Mouse (Mus musculus) heart, embryonic 13.5 days (tissue): ENCODE measurements at regions not wholly inside any gene's neighbourhood (a gene's known extent, or its start where the extent isn't known, plus 50 kb on each side); places are given as distances from the start of the nearest gene placed in this dataset.

ENCODE experiments used
- ATAC-seq: fragments of 200-750 bp; cut with Nextera tagmentation; 2 replicates; pipeline ENCODE4 v1.8.0; 2017; ENCODE audit warnings: moderate TSS enrichment; ENCODE audit not compliant: insufficient number of reproducible peaks, low FRiP score, low TSS enrichment; ENCODE audit errors: extremely low read depth
- H3K27ac ChIP-seq: fragments of 300-500 bp; sonication (generic); replicated peaks from 2 replicates; pipeline ENCODE4 v1.5.1; 2015; ENCODE audit warnings: moderate library complexity, mild to moderate bottlenecking, inconsistent platforms
- H3K27me3 ChIP-seq: fragments of 300-500 bp; sonication (generic); replicated peaks from 2 replicates; pipeline ENCODE4 v1.6.1; 2015; ENCODE audit warnings: mild to moderate bottlenecking, inconsistent platforms
- H3K36me3 ChIP-seq: fragments of 300-500 bp; sonication (generic); 2 replicates; pipeline ENCODE4 v1.6.1; 2015; ENCODE audit warnings: mild to moderate bottlenecking, inconsistent platforms
- H3K4me1 ChIP-seq: fragments of 300-500 bp; sonication (generic); 2 replicates; pipeline ENCODE4 v1.6.1; 2015; ENCODE audit warnings: inconsistent platforms
- H3K4me2 ChIP-seq: fragments of 300-500 bp; sonication (generic); 2 replicates; pipeline ENCODE4 v1.6.1; 2015; ENCODE audit warnings: inconsistent platforms, mild to moderate bottlenecking, moderate library complexity
- H3K4me3 ChIP-seq: fragments of 300-500 bp; sonication (generic); 2 replicates; pipeline ENCODE4 v1.5.1; 2015; ENCODE audit warnings: moderate library complexity, mild to moderate bottlenecking, inconsistent platforms
- H3K9ac ChIP-seq: fragments of 300-500 bp; sonication (generic); 2 replicates; pipeline ENCODE4 v1.6.1; 2015; ENCODE audit warnings: inconsistent platforms, mild to moderate bottlenecking, moderate library complexity
- H3K9me3 ChIP-seq: fragments of 300-500 bp; sonication (generic); 2 replicates; pipeline ENCODE4 v1.6.1; 2016; ENCODE audit warnings: inconsistent platforms
- WGBS: fragments of 180-500 bp; shearing (Covaris S2); methylation state at CpG from one replicate; pipeline ENCODE4 v1.1.7; 2015; ENCODE audit warnings: mixed read lengths; 5-methylcytosine and 5-hydroxymethylcytosine counted together

DNA sequence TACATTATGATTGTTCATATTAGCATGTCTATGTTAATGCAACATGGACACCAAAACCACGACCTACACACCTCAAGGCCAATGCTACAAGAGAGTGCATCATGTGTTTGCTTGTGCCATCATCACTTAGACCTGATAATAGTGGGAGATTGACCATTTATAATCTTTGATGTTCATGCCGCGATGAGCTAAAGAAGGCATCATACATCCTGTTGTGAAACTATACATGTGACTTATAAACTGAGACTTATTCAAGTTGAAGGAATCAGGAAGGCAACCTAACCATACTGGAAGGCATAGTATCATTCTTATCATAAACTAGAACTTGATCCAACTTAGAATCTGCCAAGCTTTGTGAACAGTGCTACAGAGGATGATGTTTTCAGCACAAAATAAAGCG is 159.0 kb upstream of the Tusc1 start:
- no peak for ATAC-seq
- Histone ChIP-seq H3K4me1 (no peaks in the 10 kb centered on the region), H3K27me3 (no peaks in the 10 kb centered on the region), H3K9me3 (no peaks in the 10 kb centered on the region), H3K4me2 (no peak overlapping the region), H3K36me3 (no peaks in the 10 kb centered on the region), H3K4me3 (no peak overlapping the region), H3K9ac (no peak overlapping the region), H3K27ac (no peak overlapping the region)
- WGBS: 83% methylated on average over 4 of the region's 4 CpGs

DNA sequence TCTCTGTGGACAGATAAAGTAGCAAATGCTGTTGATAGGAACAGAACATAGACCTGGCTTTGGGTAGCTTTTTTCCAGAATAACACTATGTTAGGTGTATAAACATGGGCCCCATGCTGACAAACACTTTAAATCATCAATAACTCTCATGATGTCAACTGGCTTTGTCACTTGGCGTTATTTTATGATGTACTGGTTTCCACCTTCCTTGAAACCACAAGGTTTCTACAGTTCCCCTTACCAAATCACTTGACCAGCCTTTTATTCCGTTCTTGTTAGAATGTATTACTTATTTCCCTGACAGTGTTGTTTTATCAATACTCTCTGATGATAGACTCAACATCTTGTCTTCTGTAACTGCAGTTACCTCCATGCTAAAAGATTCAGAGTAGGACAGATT is 158.6 kb upstream of the Tusc1 start:
- no peak overlapping the region for H3K27ac ChIP-seq
- H3K4me3 ChIP-seq: no peak overlapping the region
- no peaks in the 10 kb centered on the region for H3K36me3 ChIP-seq
- no peaks in the 10 kb centered on the region for H3K9me3 ChIP-seq
- no peaks in the 10 kb centered on the region for H3K4me1 ChIP-seq
- H3K27me3 ChIP-seq: no peaks in the 10 kb centered on the region
- ATAC-seq: no peak
- H3K4me2 ChIP-seq: no peak overlapping the region
- 57% methylated on average over 2 of the region's 2 CpGs for WGBS
- H3K9ac ChIP-seq: no peak overlapping the region

DNA sequence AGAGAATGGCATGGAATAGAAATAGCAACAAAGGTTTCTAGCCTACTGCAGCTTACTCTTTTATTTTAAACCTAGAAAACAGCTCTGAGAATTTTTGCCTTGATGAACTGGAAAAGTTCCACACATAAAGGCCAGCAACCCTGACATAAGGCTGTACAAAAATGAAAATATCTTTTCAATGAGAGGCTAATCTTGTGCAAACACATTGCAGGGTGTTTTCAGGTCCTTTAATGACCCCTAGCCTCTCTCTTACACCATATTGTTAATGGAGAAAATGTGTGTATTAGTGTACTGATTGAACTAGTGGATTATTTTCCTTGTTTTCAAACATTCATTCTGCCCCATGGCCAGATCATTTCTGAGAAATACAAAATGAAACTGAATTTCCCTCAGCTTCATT is 158.0 kb upstream of the Tusc1 start:
- ATAC-seq: no peak
- Histone ChIP-seq H3K9me3 (no peaks in the 10 kb centered on the region), H3K4me1 (no peaks in the 10 kb centered on the region), H3K4me2 (no peak overlapping the region), H3K27ac (no peak overlapping the region), H3K36me3 (no peaks in the 10 kb centered on the region), H3K9ac (no peak overlapping the region), H3K4me3 (no peak overlapping the region), H3K27me3 (no peaks in the 10 kb centered on the region)

GRCm38 (mm10) chr4:93488570-93488969 is 153.3 kb upstream of the Tusc1 start:
- H3K9ac ChIP-seq: no peak overlapping the region
- H3K4me3 ChIP-seq: no peak overlapping the region
- no peaks in the 10 kb centered on the region for H3K36me3 ChIP-seq
- H3K27ac ChIP-seq: no peak overlapping the region
- H3K4me2 ChIP-seq: no peak overlapping the region
- ATAC-seq: no peak
- no peaks in the 10 kb centered on the region for H3K4me1 ChIP-seq
- WGBS: 59% methylated on average over 1 of the region's 1 CpGs
- no peaks in the 10 kb centered on the region for H3K9me3 ChIP-seq
- no peaks in the 10 kb centered on the region for H3K27me3 ChIP-seq

- H3K4me3 ChIP-seq: no peak overlapping the region
- no peak for ATAC-seq
- H3K36me3 ChIP-seq: no peaks in the 10 kb centered on the region
- H3K4me2 ChIP-seq: no peak overlapping the region
- H3K27ac ChIP-seq: no peak overlapping the region
- no peaks in the 10 kb centered on the region for H3K9me3 ChIP-seq
- no peak overlapping the region for H3K9ac ChIP-seq
- no peaks in the 10 kb centered on the region for H3K4me1 ChIP-seq
- WGBS: 57% methylated on average over 1 of the region's 1 CpGs
- H3K27me3 ChIP-seq: no peaks in the 10 kb centered on the region
Measured at GRCm38 (mm10) chr4:93486455-93486854, 151.1 kb upstream of the Tusc1 start.

DNA sequence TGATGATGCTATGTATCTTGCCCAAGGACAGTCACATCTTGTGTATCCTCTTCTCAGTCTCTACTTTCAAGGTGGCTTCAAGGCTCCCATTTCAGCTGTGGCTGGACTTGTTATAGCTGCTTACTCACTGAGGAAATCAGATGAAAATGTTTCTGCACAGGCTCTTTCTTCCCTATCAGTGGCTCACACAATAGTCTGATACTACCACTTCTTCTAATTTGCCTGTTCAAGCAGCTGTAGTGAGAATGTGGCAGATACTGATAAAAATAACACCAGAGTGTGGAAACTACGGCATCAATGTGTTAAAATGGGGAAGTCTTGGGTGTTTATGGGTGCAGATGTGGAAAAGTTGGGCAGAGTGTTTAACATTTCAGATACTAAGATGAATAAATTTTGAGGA is 145.9 kb upstream of the Tusc1 start:
- no peak overlapping the region for H3K4me3 ChIP-seq
- H3K4me1 ChIP-seq: no peaks in the 10 kb centered on the region
- H3K9me3 ChIP-seq: no peaks in the 10 kb centered on the region
- 55% methylated on average over 1 of the region's 1 CpGs for WGBS
- no peaks in the 10 kb centered on the region for H3K27me3 ChIP-seq
- no peak for ATAC-seq
- no peak overlapping the region for H3K27ac ChIP-seq
- H3K9ac ChIP-seq: no peak overlapping the region
- no peaks in the 10 kb centered on the region for H3K36me3 ChIP-seq
- H3K4me2 ChIP-seq: no peak overlapping the region

DNA sequence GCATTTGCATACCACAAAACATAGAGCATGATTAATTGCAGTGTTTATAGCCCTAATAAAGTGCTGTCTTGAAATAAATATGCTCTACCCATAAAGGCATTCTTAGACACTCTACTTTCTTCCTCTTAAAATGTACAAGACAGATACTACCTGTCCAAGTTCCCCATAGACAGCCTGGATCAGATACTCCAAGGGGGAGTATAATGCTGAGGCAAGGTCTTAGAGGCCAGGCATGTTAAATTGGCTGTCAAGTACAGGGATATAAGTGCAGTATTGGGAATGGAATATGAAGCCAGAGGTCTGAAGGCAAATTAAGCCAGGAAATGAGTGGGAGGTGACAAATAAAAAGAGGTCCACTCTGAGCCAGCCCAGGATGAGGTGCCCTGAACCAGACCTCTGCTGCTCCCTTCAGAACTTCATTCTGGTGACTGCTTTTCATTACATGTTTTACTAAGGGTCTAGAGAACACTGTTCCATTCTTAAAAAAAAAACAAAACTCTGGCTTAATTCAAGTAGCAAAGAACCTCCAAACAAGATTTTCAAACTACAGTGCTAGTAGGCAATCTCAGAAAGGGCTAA is 142.0 kb upstream of the Tusc1 start:
- Histone ChIP-seq H3K4me1 (no peaks in the 10 kb centered on the region), H3K27me3 (no peaks in the 10 kb centered on the region), H3K9ac (no peak overlapping the region), H3K27ac (no peak overlapping the region), H3K4me2 (no peak overlapping the region), H3K36me3 (no peaks in the 10 kb centered on the region), H3K4me3 (no peak overlapping the region), H3K9me3 (no peaks in the 10 kb centered on the region)
- no peak for ATAC-seq

- Histone ChIP-seq H3K4me1 (no peaks in the 10 kb centered on the region), H3K27ac (no peak overlapping the region), H3K9me3 (no peaks in the 10 kb centered on the region), H3K27me3 (no peaks in the 10 kb centered on the region), H3K4me2 (no peak overlapping the region), H3K4me3 (no peak overlapping the region), H3K36me3 (no peaks in the 10 kb centered on the region), H3K9ac (no peak overlapping the region)
- 94% methylated on average over 1 of the region's 1 CpGs for WGBS
- no peak for ATAC-seq
Measured at GRCm38 (mm10) chr4:93467998-93468397, 132.7 kb upstream of the Tusc1 start.

GRCm38 (mm10) chr4:93467424-93467823 is 132.1 kb upstream of the Tusc1 start:
- Histone ChIP-seq H3K4me1 (no peaks in the 10 kb centered on the region), H3K4me2 (no peak overlapping the region), H3K36me3 (no peaks in the 10 kb centered on the region), H3K27me3 (no peaks in the 10 kb centered on the region), H3K9ac (no peak overlapping the region), H3K9me3 (no peaks in the 10 kb centered on the region), H3K4me3 (no peak overlapping the region), H3K27ac (no peak overlapping the region)
- WGBS: 62% methylated on average over 1 of the region's 1 CpGs
- no peak for ATAC-seq

GRCm38 (mm10) chr4:93451357-93451756 is 116.0 kb upstream of the Tusc1 start:
- no peak overlapping the region for H3K27ac ChIP-seq
- no peak overlapping the region for H3K9ac ChIP-seq
- H3K4me1 ChIP-seq: no peaks in the 10 kb centered on the region
- no peak overlapping the region for H3K4me2 ChIP-seq
- H3K36me3 ChIP-seq: no peaks in the 10 kb centered on the region
- no peak overlapping the region for H3K4me3 ChIP-seq
- H3K9me3 ChIP-seq: no peaks in the 10 kb centered on the region
- no peaks in the 10 kb centered on the region for H3K27me3 ChIP-seq
- WGBS: 35% methylated on average over 3 of the region's 3 CpGs
- no peak for ATAC-seq

DNA sequence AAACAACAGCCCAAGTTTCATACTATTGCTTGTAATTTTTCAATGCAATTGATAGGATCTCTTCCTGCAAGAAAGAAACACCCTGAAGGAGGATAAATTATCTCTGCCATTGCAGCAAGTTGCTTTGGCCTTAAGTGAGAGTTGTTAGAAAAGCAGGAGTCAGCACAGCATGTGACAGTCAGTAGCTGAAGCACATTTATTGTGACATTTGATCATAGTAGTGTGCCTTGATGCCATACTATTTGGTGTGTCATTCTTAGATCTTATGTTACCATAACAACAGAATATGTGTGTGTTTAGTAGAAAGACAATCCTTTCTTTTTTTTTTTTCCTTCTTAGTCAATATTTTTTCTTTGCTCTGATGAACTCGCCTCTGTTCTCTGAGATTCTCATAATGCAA is 115.5 kb upstream of the Tusc1 start:
- Histone ChIP-seq H3K4me1 (no peaks in the 10 kb centered on the region), H3K9me3 (no peaks in the 10 kb centered on the region), H3K4me3 (no peak overlapping the region), H3K9ac (no peak overlapping the region), H3K27me3 (no peaks in the 10 kb centered on the region), H3K4me2 (no peak overlapping the region), H3K27ac (no peak overlapping the region), H3K36me3 (no peaks in the 10 kb centered on the region)
- 62% methylated on average over 1 of the region's 1 CpGs for WGBS
- no peak for ATAC-seq

DNA sequence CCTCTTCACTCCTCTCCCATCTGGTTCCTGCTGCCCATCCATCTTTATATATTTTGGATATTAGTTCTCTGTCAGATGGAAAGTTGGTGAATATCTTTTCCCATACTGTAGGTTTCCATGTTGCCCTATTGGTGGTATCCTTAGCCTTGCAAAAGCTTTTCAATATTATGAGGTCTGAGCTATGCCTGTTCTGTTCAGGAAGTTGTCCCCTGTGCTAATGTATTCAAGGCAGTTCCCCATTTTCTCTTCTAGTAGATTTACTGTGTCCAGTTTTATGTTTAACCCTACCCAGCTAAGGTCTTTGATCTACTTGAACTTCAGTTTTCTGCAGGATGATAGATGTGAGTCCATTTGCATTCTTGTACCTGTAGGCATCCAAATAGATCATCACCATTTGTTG is 109.4 kb upstream of the Tusc1 start:
- Histone ChIP-seq H3K36me3 (no peaks in the 10 kb centered on the region), H3K9ac (no peak overlapping the region), H3K4me1 (no peaks in the 10 kb centered on the region), H3K4me3 (no peak overlapping the region), H3K9me3 (no peaks in the 10 kb centered on the region), H3K4me2 (no peak overlapping the region), H3K27me3 (no peaks in the 10 kb centered on the region), H3K27ac (no peak overlapping the region)
- no peak for ATAC-seq
